Mouse (Mus musculus): ENCODE results near the gene Fbn1.

DNA sequence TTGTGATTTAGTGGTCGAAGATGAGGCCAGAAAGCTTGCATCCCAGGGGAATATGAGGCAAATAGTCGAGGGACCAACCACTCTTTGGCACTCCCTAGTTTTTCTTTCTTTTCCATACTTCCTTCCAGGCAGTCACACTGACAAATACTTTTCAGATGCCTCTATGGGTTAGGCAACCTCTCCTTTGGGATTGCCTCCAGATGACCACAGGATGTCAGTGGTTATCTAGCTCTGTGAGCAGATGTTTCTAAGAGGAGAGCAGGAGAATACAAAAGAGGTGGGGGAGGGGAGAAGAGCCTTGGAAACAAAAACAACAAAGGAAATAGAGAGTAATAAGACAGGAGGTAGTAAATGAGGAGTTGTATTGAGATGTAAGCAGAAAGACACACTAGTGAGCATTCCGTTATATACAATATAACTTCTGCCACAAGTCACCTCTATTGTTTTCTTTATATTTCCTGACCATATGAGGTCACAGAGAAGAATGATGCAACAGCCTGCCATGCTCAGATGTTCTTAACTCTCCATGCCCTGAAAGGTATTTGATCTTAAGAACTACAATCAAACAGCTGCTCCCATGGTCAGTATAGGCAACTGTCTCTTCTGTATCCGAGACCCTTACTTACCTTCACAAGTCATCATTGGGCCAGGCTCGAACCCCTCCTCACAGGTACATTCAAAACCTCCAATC lies 189.3 kb downstream of the Fbn1 start:
- TF ChIP-seq POLR2A (IDR thresholded peaks at IDR 0.05; ENCODE audit: low read depth, low read length) (no peak), CTCF (conservative IDR thresholded peaks at IDR 0.05; ENCODE audit: insufficient read depth, insufficient read length, low read depth, low read length) (no peak)
